ENCODE assay signal across 25 mouse cellular contexts in genomic region chr13:51063721-51064120, GRCm38 (mm10).
"Had no signal": no experiment of that assay in that cellular context is flagged by ENCODE, and none has a peak within 500 bp of the region (broad histone marks: within the 10 kb centered on the region; RNA-seq: fewer than 3 reads in every experiment).

No protein-coding gene starts in this region.

- H3K4me2 ChIP-seq: heart, embryonic 12.5 days; hindbrain, embryonic 13.5 days; hindbrain, embryonic 15.5 days; limb, embryonic 12.5 days; liver, embryonic 12.5 days had no signal

- H3K9me3 ChIP-seq: heart, embryonic 10.5 days; heart, embryonic 12.5 days; hindbrain, embryonic 13.5 days; hindbrain, embryonic 15.5 days; limb, embryonic 10.5 days; limb, embryonic 12.5 days; liver, embryonic 12.5 days had no signal

- DNase-seq: gastrocnemius, adult 2 months; gastrocnemius, postnatal 10 days; gastrocnemius, postnatal 25 days; heart, adult 18-20 months; heart, postnatal 14 days; heart, postnatal 36 days; kidney, adult 11 months; kidney, adult 2 months; kidney, adult 9 months; kidney, postnatal 10 days; kidney, postnatal 25 days; kidney, postnatal 4 days; liver had no signal

- H3K4me3 ChIP-seq: gastrocnemius, adult 2 months; heart, embryonic 10.5 days; heart, embryonic 12.5 days; hindbrain, embryonic 13.5 days; hindbrain, embryonic 15.5 days; layer of hippocampus, adult 2 months; left cerebral cortex, adult 2 months; limb, embryonic 10.5 days; limb, embryonic 12.5 days; liver, embryonic 12.5 days had no signal

- H3K36me3 ChIP-seq: heart, embryonic 10.5 days; heart, embryonic 12.5 days; hindbrain, embryonic 13.5 days; hindbrain, embryonic 15.5 days; limb, embryonic 10.5 days; limb, embryonic 12.5 days; liver, embryonic 12.5 days had no signal

- H3K4me1 ChIP-seq: heart, embryonic 10.5 days; heart, embryonic 12.5 days; hindbrain, embryonic 13.5 days; hindbrain, embryonic 15.5 days; limb, embryonic 12.5 days; liver, embryonic 12.5 days had no signal

- ATAC-seq: hindbrain, postnatal 0 days; intestine, embryonic 16.5 days; liver, embryonic 12.5 days had no signal

- H3K9ac ChIP-seq: heart, embryonic 12.5 days; hindbrain, embryonic 13.5 days; hindbrain, embryonic 15.5 days; limb, embryonic 12.5 days; liver, embryonic 12.5 days; liver, embryonic 14.5 days had no signal

- H3K27ac ChIP-seq: gastrocnemius, adult 2 months; heart, embryonic 10.5 days; hindbrain, embryonic 13.5 days; hindbrain, embryonic 15.5 days; hindbrain, postnatal 0 days; layer of hippocampus, adult 2 months; left cerebral cortex, adult 2 months; limb, embryonic 10.5 days; limb, embryonic 12.5 days; liver, embryonic 12.5 days; liver, embryonic 14.5 days had no signal

- H3K27me3 ChIP-seq: heart, embryonic 12.5 days; hindbrain, embryonic 13.5 days; hindbrain, embryonic 15.5 days; limb, embryonic 12.5 days; liver, embryonic 12.5 days had no signal
